Mouse (Mus musculus) embryo, embryonic 10.5 days (tissue): ENCODE results near the gene Ppp1r18.
A peak's percentile ranks its signal among the peaks of the same experiment; 100 is the strongest.

Experiments used
- DNase-seq: peaks from one replicate; pipeline ENCODE4 v3.0.0-alpha.2; 2015; ENCODE audit warnings: low spot score

Gene Ppp1r18

DNA sequence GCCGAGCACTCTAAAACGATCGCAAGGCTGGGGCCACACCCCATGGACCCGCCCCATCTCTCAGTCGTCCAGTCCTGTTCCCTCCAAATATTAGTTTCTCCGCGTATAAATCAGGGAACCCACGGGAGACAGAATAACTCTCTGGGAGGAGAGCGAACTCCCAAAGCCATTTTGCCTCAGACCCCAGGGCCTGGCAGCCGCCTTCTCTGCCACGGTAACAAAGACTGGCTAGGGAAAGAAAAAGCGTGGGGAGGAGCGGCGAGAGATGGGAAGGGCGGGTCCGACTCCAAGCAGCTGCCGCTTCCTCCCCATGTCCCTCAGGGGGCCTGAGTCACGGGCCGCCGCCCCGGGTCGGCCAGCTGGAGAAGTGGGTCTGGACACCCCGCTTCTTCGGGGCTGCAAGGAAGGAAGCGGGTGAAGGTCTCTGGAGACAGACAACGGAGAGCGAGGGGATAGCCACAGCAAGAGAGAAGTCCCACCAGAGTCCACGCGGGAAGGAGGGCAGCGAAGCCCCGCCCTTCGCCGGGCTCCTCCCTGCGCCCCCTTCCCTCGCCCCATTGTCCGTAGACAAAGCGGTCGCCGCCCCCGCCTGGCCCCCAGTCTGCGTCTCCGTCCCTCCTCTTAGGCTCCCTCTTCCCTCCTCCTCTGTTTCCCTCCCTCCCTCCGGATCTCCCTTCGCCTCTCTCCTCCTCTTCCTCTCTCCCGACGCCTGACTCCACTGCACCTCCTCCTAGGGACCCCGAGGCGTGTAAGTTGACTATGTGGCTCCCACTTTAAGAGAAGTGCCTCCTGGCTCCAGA lies at the start of gene Ppp1r18:
TSS of gene Ppp1r18 (plus strand) at position 113 of the 800 bp plus-strand sequence.
- peak; percentile 90 for DNase-seq

DNA sequence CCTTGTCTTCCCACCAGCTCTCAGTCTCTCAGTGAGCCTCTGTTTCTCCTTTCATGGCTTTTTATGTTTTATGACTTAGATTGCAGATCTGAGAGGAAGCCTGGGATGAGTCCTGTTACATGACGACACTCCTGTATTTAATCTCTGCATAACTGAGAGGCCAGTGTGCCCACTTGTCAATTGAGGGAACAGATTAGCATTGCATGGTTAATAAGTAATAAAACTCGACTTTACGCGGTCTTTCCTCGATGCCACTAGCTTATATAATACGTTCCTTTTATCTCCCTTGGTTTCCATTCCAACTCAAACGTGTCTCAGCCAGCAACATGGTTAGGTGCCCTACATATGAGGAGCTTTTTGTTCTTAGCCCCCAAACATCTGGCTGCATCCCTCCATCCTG lies 49.6 kb upstream of the Ppp1r18 start:
- DNase-seq, result no peak

DNA sequence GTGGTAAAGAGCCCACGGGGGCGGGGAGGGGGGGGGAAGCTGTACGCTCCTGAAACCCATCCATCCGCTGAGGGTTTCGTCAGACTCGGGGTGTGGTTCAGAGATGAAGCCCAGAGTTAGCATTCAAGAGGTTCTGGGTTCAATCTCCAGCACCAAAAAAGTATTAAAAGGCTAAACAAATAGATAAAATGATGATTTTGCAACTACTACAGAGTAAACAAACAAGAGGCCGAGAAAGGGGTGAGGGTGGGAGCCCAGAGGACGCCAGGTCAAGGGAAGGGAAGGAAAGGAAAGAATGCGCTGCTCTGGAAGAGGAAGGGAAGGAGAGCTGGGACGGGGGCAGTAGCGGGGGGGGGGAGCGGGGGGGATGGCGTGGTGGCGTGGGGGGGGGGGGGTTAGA lies 48.7 kb upstream of the Ppp1r18 start:
- no peak for DNase-seq

DNA sequence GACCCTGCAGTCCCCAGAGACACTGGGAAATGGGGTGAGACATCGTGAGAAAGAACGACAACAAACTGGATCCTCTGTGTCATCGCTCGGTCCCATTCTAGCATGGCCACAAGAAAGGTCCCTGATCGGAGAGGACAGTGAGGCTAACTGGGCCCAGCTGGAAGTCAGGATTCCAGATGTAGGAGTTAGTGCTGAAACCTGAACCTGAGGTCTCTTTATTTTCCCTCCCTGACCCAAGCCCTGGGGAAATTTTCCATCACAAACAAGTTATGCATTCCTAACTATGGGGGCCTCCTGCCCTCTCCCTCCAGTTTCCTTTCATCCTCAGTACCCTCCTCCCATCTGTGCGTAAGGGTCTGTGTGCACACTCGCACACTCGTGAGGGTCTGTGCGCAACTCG lies 48.2 kb upstream of the Ppp1r18 start:
- peak; percentile 58 for DNase-seq

DNA sequence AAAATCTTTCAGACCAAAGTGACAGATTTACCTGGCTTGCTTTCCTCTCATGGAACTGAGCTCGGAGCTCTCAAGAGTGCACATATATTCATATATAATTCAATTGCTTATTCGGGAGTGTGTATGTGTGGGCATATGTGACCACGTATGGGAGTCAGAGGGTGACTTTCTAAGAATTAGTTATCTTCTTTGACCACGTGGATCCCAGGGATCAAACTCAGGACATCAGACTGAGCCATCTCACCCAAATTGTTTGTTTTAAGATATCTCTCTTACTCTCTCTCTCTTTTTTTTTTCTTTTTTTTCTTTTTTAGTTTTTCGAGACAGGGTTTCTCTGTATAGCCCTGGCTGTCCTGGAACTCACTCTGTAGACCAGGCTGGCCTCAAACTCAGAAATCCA lies 45.3 kb upstream of the Ppp1r18 start:
- DNase-seq, result no peak

DNA sequence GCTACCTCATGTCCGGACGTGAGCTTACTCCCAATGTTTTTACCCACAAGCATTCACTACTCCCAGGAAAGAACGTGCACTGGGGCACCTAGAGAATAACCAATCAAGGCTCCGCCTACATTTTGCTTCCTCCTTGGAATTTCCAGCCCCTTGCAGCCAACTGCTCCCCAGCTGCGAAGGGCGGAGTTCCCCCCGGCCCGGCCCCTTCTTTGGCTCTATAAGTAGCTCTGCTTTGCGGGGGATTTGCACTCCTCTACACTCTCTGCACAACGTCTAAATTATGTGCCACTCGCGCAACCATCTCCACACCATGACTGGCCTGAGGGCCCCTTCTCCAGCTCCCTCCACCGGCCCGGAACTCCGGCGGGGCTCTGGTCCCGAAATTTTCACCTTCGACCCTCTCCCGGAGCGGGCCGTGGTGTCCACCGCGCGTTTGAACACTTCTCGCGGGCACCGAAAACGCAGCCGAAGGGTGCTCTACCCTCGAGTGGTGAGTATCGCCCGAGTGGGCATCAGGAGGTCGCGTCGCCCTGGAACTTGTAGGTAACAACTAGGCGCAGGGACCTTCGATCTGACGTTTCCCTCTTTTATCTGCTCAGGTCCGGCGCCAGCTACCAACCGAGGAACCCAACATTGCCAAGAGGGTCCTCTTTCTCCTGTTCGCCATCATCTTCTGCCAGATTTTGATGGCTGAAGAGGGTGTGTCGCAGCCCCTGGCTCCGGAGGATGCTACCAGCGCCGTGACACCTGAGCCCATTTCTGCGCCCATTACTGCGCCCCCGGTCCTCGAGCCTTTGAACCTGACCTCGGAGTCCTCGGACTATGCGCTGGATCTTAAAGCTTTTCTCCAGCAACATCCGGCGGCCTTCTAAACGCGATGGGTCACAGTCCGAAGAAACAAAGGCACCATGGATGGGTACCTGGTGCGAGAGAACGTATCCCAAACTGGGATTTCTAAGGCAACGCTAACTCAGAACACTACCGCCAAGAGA lies 43.7 kb upstream of the Ppp1r18 start, which contains the start of gene Ier3:
TSS of gene Ier3 (plus strand) at position 246 of the 992 bp plus-strand sequence.
- DNase-seq, result peak; percentile 85

DNA sequence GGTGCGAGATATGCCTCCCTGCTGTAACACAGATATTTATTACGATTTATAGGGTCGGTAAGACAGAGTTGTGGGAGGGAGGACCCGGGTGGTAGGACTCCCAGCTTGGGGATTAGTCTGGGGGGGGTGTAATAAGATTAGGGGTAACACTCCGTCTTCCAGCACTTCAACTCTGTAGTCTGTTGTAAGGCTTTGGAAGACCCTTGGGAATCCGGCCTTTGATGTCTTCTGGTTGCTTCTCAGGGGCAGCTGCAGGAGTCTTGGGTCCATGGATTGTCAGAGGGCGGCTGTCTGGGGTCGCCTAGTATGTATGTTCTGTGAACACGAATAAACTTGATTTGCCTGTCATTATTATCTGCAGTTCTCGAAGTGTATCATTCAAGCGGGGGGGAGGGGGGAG lies 42.8 kb upstream of the Ppp1r18 start:
- no peak for DNase-seq

DNA sequence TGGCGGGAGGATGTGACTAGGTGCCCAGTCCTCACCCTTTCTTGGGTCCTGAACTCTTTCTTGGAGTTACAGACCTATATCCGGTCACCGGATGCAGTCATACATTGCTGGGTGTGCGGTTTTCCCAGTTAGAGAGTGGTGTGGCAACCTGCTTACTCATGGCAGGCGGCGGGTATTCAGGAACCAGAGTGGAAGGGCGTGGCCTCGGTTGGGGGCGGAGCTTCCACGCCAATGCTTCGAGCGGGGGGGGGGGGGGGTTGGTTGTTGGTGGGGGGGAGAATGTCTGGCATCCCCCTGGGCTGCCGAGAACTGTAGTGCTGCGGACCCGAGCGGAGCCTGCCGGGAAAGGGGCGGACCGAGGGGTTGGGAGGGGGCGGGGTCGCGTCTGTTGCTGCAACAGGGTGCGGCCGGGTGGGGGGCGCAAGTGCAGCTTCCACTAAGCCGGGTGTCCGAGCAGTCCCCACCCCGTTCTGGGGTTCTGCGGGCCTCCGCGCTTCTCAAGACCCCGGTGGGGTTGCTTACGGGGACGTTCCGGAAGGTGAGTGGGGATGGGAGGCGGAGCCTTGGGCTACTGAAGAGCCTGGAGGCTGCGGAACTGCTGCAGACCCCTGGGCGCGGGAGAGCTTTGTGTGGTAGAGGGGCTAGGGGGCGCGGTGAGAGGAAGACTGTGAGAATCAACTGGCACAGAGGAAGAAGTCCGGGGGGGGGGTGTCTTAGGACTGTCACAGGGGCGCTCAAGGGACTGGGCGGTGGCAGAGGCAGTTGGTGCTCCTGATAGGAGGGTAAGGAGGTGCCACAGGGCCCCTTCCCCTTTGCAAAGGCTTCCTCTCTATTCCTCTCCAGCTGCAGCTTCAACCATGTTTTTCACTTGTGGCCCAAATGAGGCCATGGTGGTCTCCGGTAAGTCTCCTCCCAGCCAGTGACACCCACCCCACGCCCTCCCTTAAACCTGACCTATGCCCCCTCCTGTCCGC lies 42.1 kb upstream of the Ppp1r18 start, which contains the start of gene Flot1:
TSS of gene Flot1 (plus strand) at position 267 of the 974 bp plus-strand sequence.
- DNase-seq, result peak; percentile 92

DNA sequence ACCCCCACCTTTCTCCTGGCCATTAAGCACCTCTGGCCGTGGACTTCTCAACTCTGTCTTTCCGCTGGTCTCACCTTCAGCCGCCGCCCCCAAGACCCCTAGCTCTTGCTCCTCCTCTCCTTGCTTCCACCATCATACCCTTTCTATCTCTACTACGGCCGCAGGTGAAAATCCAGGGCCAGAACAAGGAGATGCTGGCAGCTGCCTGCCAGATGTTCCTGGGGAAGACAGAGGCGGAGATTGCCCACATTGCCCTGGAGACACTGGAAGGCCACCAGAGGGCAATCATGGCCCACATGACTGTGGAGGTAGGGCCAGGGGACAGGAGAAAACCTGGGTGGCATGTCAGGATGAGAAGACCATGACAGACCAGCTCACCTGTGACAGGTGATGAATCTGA lies 41.0 kb upstream of the Ppp1r18 start:
- DNase-seq, result no peak

DNA sequence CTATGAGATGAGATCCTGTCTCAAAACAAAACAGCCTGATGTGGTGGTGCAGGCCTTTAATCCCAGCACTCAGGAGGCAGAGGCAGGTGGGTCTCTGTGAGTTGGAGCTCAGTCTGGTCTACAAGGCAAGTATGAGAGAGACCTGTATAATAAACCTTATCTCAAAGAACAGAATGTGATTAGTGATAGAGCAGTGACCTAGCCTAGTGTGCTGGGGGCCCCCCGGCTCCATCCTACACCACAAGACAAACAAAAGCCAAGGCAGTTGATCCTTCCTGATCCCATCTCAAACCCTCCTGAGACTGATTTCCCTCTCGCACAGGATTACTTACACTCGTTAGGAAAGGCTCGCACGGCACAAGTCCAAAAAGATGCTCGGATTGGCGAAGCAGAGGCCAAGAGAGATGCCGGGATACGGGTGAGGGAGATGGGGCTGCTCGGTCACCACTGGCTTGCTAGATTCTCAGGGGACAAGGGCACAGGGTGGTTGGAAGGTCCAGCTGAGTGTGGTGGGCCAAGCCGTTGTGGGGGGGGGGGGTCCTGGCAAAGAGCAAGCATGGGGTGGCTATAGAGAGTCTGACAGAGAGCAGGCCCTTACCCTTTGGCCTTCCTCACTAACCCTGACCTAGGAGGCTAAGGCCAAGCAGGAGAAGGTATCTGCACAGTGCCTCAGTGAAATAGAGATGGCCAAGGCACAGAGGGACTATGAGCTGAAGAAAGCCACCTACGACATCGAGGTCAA lies 40.1 kb upstream of the Ppp1r18 start:
- DNase-seq, result no peak

DNA sequence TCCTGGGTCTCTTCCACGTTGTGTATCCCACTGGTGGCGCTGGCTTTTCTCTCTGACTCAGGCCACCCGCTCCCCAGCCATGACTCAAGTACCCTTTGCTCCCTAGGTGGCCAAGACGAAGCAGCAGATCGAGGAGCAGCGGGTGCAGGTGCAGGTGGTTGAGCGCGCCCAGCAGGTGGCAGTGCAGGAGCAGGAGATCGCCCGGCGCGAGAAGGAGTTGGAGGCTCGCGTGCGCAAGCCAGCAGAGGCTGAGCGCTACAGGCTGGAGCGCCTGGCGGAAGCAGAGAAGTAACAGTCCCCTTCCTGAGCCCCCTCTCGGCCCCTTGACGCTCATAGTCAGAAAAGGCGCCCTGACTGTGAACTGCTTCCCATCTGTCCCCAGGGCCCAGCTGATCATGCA lies 35.7 kb upstream of the Ppp1r18 start:
- peak; percentile 86 for DNase-seq

DNA sequence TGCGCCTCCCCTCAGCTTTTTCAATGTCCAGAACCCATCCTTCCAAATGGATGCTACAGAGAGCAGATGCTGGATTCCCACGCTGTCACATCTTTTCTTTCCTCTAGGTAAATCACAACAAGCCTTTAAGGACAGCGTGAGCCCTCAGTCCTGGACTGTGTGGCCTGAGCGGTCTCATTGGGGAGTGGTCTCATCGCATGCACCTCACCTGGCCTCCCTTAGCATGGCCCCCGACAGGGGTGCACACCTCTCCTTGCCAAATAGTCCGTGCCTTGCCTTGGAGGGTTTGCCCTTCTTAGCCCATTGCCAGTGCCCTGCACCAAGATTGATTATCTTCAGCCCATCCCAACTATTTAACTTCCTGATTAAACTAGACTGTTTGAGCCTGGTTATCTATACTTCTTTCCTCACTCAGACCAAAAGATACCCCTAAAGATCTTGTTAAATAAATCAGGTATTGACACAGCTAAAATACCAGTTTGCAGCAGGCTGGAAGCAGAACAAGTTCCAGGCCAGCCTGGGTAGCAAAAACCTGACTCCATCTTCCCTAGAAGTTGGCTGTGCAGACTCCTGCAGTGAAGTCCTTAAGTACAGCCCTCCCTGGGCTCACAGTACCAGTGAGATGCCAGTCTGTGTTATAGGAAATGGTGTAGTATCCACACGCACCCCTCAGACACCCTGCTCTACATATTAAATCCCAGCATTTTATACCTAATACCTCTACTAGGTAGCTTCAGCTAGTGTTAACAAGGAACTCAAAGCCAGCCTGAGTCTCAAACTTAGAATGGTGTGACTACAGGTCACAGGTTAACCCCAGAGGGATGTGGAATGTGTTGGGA lies 32.8 kb upstream of the Ppp1r18 start:
- no peak for DNase-seq

DNA sequence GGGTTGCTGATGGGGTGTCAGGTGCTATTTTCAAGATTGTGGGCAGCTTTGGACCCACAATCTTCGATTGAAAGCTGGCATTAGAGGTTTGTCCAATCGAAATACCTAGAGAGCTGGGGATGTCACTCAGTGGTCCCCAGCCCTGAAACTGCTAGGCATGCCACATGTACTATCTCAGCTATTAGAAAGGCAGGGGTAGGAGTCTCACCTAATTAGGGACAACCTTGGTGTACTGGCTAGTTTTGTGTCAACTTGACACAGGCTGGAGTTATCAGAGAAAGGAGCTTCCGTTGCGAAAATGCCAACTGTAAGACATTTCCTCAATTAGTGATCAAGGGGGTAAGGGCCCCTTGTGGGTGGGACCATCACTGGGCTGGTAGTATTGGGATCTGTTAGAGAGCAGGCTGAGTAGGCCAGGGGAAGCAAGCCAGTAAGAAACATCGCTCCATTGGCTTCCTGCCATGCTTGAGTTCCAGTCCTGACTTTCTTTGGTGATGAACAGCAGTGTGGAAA lies 32.1 kb upstream of the Ppp1r18 start:
- no peak for DNase-seq

DNA sequence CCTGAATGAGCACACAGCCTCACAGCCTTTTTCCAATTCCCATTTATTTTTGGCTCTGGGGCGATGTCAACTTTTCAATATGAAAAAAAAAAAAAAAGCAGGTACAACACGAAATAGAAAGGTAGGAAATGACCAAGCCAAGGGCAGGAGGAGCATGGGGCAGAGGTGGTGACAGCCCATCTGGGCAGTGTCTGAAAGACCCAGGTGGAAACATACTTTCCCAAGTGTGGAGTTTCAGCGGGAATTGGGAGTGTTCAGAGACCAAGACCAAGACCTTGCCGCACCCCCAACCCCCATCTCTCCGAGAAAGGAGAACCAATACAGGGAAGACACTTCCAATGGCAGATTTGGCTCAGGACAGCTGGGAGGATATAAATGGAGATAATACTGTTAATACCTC lies 31.5 kb upstream of the Ppp1r18 start:
- DNase-seq, result no peak

DNA sequence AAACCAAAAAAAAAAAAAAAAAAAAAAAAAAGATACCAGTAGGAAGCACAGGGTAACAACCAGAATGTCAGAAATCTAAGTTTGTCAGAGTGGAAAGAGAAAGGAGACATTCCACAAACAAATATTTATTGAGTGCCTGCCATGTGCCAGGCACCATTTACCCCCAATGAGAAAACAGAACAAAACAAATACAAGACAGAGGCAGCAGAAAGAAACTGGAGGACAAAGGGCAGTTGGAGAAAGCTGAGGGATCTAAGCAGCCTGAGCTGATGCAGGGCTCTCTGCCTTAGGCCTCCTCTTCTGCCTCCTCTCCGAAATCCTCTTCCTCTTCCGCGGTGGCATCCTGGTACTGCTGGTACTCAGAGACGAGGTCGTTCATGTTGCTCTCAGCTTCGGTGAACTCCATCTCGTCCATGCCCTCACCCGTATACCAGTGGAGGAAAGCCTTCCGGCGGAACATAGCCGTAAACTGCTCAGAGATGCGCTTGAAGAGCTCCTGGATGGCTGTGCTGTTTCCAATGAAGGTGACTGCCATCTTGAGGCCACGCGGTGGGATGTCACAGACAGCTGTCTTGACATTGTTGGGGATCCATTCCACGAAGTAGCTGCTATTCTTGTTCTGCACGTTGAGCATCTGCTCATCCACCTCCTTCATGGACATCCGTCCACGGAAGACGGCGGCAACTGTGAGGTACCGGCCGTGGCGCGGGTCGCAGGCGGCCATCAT lies 30.5 kb upstream of the Ppp1r18 start:
- DNase-seq, result no peak

DNA sequence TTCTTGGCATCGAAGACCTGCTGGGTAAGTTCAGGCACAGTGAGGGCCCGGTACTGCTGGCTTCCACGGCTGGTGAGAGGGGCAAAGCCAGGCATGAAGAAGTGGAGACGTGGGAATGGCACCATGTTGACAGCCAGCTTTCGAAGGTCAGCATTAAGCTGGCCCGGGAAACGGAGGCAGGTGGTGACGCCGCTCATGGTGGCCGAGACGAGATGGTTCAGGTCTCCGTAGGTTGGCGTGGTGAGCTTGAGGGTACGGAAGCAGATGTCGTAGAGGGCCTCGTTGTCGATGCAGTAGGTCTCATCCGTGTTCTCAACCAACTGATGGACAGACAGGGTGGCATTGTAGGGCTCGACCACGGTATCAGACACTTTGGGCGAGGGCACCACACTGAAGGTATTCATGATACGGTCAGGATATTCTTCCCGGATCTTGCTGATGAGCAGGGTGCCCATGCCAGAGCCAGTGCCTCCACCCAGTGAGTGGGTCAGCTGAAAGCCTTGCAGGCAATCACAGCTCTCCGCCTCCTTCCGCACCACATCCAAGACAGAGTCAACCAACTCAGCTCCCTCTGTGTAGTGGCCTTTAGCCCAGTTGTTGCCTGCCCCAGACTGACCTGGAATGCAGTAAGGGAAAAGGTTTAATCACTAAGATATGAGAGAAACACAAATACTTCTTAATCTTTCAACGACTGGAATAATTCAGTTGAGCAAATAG lies 29.8 kb upstream of the Ppp1r18 start:
- DNase-seq, result no peak

DNA sequence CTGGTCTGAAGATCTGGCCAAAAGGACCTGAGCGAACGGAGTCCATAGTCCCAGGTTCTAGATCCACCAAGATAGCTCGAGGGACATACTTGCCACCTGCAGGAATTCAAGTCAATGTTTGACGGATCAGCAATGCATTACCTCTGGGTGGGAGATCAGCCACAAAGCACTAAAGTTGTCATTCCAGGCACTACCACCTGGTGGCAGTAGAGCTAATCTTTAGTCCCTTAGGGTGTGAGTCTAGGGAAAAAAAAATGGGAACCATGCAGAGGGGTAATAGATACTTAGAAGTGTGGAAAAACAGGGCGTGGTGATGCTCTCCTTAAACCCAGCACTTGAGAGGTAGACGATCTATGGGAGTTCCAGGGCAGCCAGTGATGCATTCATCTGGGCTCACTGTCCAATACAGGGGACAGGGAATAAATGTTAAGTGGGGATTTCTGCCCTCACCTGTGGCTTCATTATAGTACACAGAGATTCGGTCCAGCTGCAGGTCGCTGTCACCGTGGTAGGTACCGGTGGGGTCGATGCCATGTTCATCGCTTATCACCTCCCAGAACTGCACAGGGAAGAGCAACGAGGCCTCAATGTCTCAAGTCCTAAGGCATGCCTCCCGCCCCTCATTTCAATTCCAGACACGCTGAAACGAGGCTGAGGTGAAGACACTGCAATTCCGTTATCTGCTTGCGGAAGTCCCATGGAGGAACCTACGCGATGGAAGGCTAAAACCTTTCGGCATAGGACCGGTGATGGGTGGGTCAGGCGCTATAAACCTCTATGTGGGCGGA lies 29.0 kb upstream of the Ppp1r18 start:
- peak; percentile 95 for DNase-seq
